Mouse (Mus musculus) erythroblast, adult 5-6 weeks (primary cell): ENCODE measurements around the gene Pofut1. TPM values are rescaled to one million over a fixed set of nuclear protein-coding genes. Genes with fewer than 3 reads are reported as not detected.

Experiments used
- total RNA-seq, 2 experiments: library from RNA; stranded (forward) in 1 of 2; stranded (reverse) in 1 of 2; fragments of 150-400 nt in 1 of 2; fragments of 200-764, 138-1000 nt in 1 of 2; gene quantifications; 2 replicates each; pipeline versions ENCODE4 v1.2.3 to v1.2.4; 2015 to 2017; ENCODE audit warnings: low replicate concordance in 2 of 2

The Pofut1 gene
- total RNA-seq, 2 experiments from 2014 or later = 1.3 to 9.2 TPM

Other genes starting within 250 kb of the Pofut1 start
- 5.4 and 6.5 TPM in 2 replicates for gene Pdrg1, start 226.1 kb upstream of the Pofut1 start, total RNA-seq (2015; ENCODE audit: low replicate concordance)
- 2.6 and 9.6 TPM in 2 replicates for gene Pdrg1, start 226.1 kb upstream of the Pofut1 start, total RNA-seq (2017; ENCODE audit: low replicate concordance)
- gene Xkr7, start 209.7 kb upstream of the Pofut1 start, total RNA-seq (2015; ENCODE audit: low replicate concordance) = not detected in 2 replicates
- gene Xkr7, start 209.7 kb upstream of the Pofut1 start, total RNA-seq (2017; ENCODE audit: low replicate concordance) = not detected in 2 replicates
- not detected in 2 replicates for gene Ccm2l, start 175.6 kb upstream of the Pofut1 start, total RNA-seq (2015; ENCODE audit: low replicate concordance)
- gene Ccm2l, start 175.6 kb upstream of the Pofut1 start, total RNA-seq (2017; ENCODE audit: low replicate concordance) = 0.28 TPM in 1 of 2 replicates, not detected in the other
- gene Hck, start 133.1 kb upstream of the Pofut1 start, total RNA-seq (2015; ENCODE audit: low replicate concordance) = 19.2 and 46.6 TPM in 2 replicates
- 28.7 and 45.7 TPM in 2 replicates for gene Hck, start 133.1 kb upstream of the Pofut1 start, total RNA-seq (2017; ENCODE audit: low replicate concordance)
- gene Tm9sf4, start 80.2 kb upstream of the Pofut1 start, total RNA-seq (2015; ENCODE audit: low replicate concordance) = 16.9 and 19.2 TPM in 2 replicates
- gene Tm9sf4, start 80.2 kb upstream of the Pofut1 start, total RNA-seq (2017; ENCODE audit: low replicate concordance) = 14.9 and 23.3 TPM in 2 replicates
- gene Tspyl3, start 16.1 kb upstream of the Pofut1 start, total RNA-seq (2015; ENCODE audit: low replicate concordance) = 2.5 TPM in 2 replicates
- 1.2 and 1.5 TPM in 2 replicates for gene Tspyl3, start 16.1 kb upstream of the Pofut1 start, total RNA-seq (2017; ENCODE audit: low replicate concordance)
- 33.4 and 36.8 TPM in 2 replicates for gene Plagl2, start 107 bp upstream of the Pofut1 start, total RNA-seq (2015; ENCODE audit: low replicate concordance)
- gene Plagl2, start 107 bp upstream of the Pofut1 start, total RNA-seq (2017; ENCODE audit: low replicate concordance) = 8.7 and 13.2 TPM in 2 replicates
- gene Kif3b, start 49.9 kb downstream of the Pofut1 start, total RNA-seq (2015; ENCODE audit: low replicate concordance) = 2.9 and 6.5 TPM in 2 replicates
- gene Kif3b, start 49.9 kb downstream of the Pofut1 start, total RNA-seq (2017; ENCODE audit: low replicate concordance) = 5.4 and 5.7 TPM in 2 replicates
- 10.8 and 17.1 TPM in 2 replicates for gene Asxl1, start 104.3 kb downstream of the Pofut1 start, total RNA-seq (2015; ENCODE audit: low replicate concordance)
- 14.7 and 18.5 TPM in 2 replicates for gene Asxl1, start 104.3 kb downstream of the Pofut1 start, total RNA-seq (2017; ENCODE audit: low replicate concordance)